Mouse (Mus musculus): ENCODE results near the gene Fam71b.

- TF ChIP-seq CTCF (IDR thresholded peaks at IDR 0.05; ENCODE audit: extremely low read depth, insufficient read depth, low read length) (no peak), POLR2A (IDR thresholded peaks at IDR 0.05; ENCODE audit: extremely low read depth, insufficient read depth, low read length) (peak; percentile 83)
Observed at GRCm38 (mm10) chr11:46436760-46437458, 40.5 kb downstream of the Fam71b start, which contains the start of gene Med7.

All from cortical plate, adult 2 months (tissue).